Mouse (Mus musculus): ENCODE measurements around the gene Stxbp4. TPM values are rescaled to one million over a fixed set of nuclear protein-coding genes. Genes with fewer than 3 reads are reported as not detected.

Gene Stxbp4
- polyA plus RNA-seq, 1 experiment: 3.5 TPM

GRCm38 (mm10) chr11:90677771-90678288 lies 39.9 kb upstream of the Stxbp4 start:
- Histone ChIP-seq H3K4me1 (ENCODE audit: control insufficient read depth, insufficient read depth, low read length) (peaks cover 1% of the 10 kb centered on the region; the same call in 1 of the 2 replicates), H3K27ac (ENCODE audit: control insufficient read depth, insufficient read depth, low read depth, low read length, poor library complexity) (no peak overlapping the region), H3K4me3 (replicated peaks; ENCODE audit: control insufficient read depth, low read depth, low read length) (peak overlapping the region; percentile 44)
- TF ChIP-seq CTCF (IDR thresholded peaks at IDR 0.05; ENCODE audit: control insufficient read depth, insufficient read depth, low read length) (no peak), POLR2A (IDR thresholded peaks at IDR 0.05; ENCODE audit: borderline replicate concordance, control insufficient read depth, low read depth, low read length) (no peak)
- 79% methylated on average over 8 of the region's 8 CpGs for WGBS

- 90% methylated on average over 7 of the region's 7 CpGs for WGBS
- TF ChIP-seq POLR2A (IDR thresholded peaks at IDR 0.05; ENCODE audit: borderline replicate concordance, control insufficient read depth, low read depth, low read length) (no peak), CTCF (IDR thresholded peaks at IDR 0.05; ENCODE audit: control insufficient read depth, insufficient read depth, low read length) (no peak)
- H3K4me1 ChIP-seq (ENCODE audit: control insufficient read depth, insufficient read depth, low read length): peaks cover 1% of the 10 kb centered on the region; the same call in 1 of the 2 replicates
- peak overlapping the region; percentile 43; the same call in 1 of the 2 replicates for H3K27ac ChIP-seq (ENCODE audit: control insufficient read depth, insufficient read depth, low read depth, low read length, poor library complexity)
- peak overlapping the region; percentile 48 for H3K4me3 ChIP-seq (replicated peaks; ENCODE audit: control insufficient read depth, low read depth, low read length)
These were observed 39.1 kb upstream of the Stxbp4 start for GRCm38 (mm10) chr11:90677027-90677426.

GRCm38 (mm10) chr11:90675479-90676110 lies 37.7 kb upstream of the Stxbp4 start:
- peak overlapping the region; percentile 93 for H3K27ac ChIP-seq (ENCODE audit: control insufficient read depth, insufficient read depth, low read depth, low read length, poor library complexity)
- no peak for TF ChIP-seq POLR2A (IDR thresholded peaks at IDR 0.05; ENCODE audit: borderline replicate concordance, control insufficient read depth, low read depth, low read length)
- peak overlapping the region; percentile 91 for H3K4me3 ChIP-seq (replicated peaks; ENCODE audit: control insufficient read depth, low read depth, low read length)
- 18% methylated on average over 5 of the region's 5 CpGs for WGBS
- H3K4me1 ChIP-seq (ENCODE audit: control insufficient read depth, insufficient read depth, low read length): peaks cover 1% of the 10 kb centered on the region; the same call in 1 of the 2 replicates

- TF ChIP-seq CTCF (IDR thresholded peaks at IDR 0.05; ENCODE audit: control insufficient read depth, insufficient read depth, low read length) (no peak), POLR2A (IDR thresholded peaks at IDR 0.05; ENCODE audit: borderline replicate concordance, control insufficient read depth, low read depth, low read length) (no peak)
- H3K27ac ChIP-seq (ENCODE audit: control insufficient read depth, insufficient read depth, low read depth, low read length, poor library complexity): no peak overlapping the region
- no peak overlapping the region for H3K4me3 ChIP-seq (replicated peaks; ENCODE audit: control insufficient read depth, low read depth, low read length)
- 88% methylated on average over 6 of the region's 6 CpGs for WGBS
- H3K4me1 ChIP-seq (ENCODE audit: control insufficient read depth, insufficient read depth, low read length): peaks cover 6% of the 10 kb centered on the region; the same call in 1 of the 2 replicates
These were observed 29.4 kb upstream of the Stxbp4 start for GRCm38 (mm10) chr11:90667325-90667724.

GRCm38 (mm10) chr11:90666916-90667315 lies 29.0 kb upstream of the Stxbp4 start:
- no peak for TF ChIP-seq CTCF (IDR thresholded peaks at IDR 0.05; ENCODE audit: control insufficient read depth, insufficient read depth, low read length)
- no peak for TF ChIP-seq POLR2A (IDR thresholded peaks at IDR 0.05; ENCODE audit: borderline replicate concordance, control insufficient read depth, low read depth, low read length)
- Histone ChIP-seq H3K27ac (ENCODE audit: control insufficient read depth, insufficient read depth, low read depth, low read length, poor library complexity) (no peak overlapping the region; the same call in 1 of the 2 replicates), H3K4me3 (replicated peaks; ENCODE audit: control insufficient read depth, low read depth, low read length) (no peak overlapping the region), H3K4me1 (ENCODE audit: control insufficient read depth, insufficient read depth, low read length) (peaks cover 6% of the 10 kb centered on the region; the same call in 1 of the 2 replicates)
- 63% methylated on average over 4 of the region's 4 CpGs for WGBS

GRCm38 (mm10) chr11:90666144-90666757 lies 28.4 kb upstream of the Stxbp4 start:
- Histone ChIP-seq H3K4me1 (ENCODE audit: control insufficient read depth, insufficient read depth, low read length) (peaks cover 6% of the 10 kb centered on the region; the same call in 1 of the 2 replicates), H3K4me3 (replicated peaks; ENCODE audit: control insufficient read depth, low read depth, low read length) (no peak overlapping the region), H3K27ac (ENCODE audit: control insufficient read depth, insufficient read depth, low read depth, low read length, poor library complexity) (peak overlapping the region; percentile 30; the same call in 1 of the 2 replicates)
- WGBS: 55% methylated on average over 3 of the region's 3 CpGs
- TF ChIP-seq CTCF (IDR thresholded peaks at IDR 0.05; ENCODE audit: control insufficient read depth, insufficient read depth, low read length) (no peak), POLR2A (IDR thresholded peaks at IDR 0.05; ENCODE audit: borderline replicate concordance, control insufficient read depth, low read depth, low read length) (no peak)

GRCm38 (mm10) chr11:90665161-90665560 lies 27.3 kb upstream of the Stxbp4 start:
- TF ChIP-seq CTCF (IDR thresholded peaks at IDR 0.05; ENCODE audit: control insufficient read depth, insufficient read depth, low read length) (no peak), POLR2A (IDR thresholded peaks at IDR 0.05; ENCODE audit: borderline replicate concordance, control insufficient read depth, low read depth, low read length) (no peak)
- Histone ChIP-seq H3K4me1 (ENCODE audit: control insufficient read depth, insufficient read depth, low read length) (peaks cover 6% of the 10 kb centered on the region; the same call in 1 of the 2 replicates), H3K4me3 (replicated peaks; ENCODE audit: control insufficient read depth, low read depth, low read length) (no peak overlapping the region), H3K27ac (ENCODE audit: control insufficient read depth, insufficient read depth, low read depth, low read length, poor library complexity) (peak overlapping the region; percentile 15; the same call in 1 of the 2 replicates)
- WGBS: 88% methylated on average over 6 of the region's 6 CpGs

- 0 out of 2 replicates have a peak, but pooled peaks have one; percentile 20 for TF ChIP-seq POLR2A (IDR thresholded peaks at IDR 0.05; ENCODE audit: borderline replicate concordance, control insufficient read depth, low read depth, low read length)
- no peak for TF ChIP-seq CTCF (IDR thresholded peaks at IDR 0.05; ENCODE audit: control insufficient read depth, insufficient read depth, low read length)
- Histone ChIP-seq H3K27ac (ENCODE audit: control insufficient read depth, insufficient read depth, low read depth, low read length, poor library complexity) (peak overlapping the region; percentile 72), H3K4me3 (replicated peaks; ENCODE audit: control insufficient read depth, low read depth, low read length) (no peak overlapping the region), H3K4me1 (ENCODE audit: control insufficient read depth, insufficient read depth, low read length) (peaks cover 6% of the 10 kb centered on the region; the same call in 1 of the 2 replicates)
- 27% methylated on average over 8 of the region's 8 CpGs for WGBS
These were observed 26.6 kb upstream of the Stxbp4 start for GRCm38 (mm10) chr11:90664345-90664986.
